31 mouse cellular contexts compared by ENCODE assay signal in the genomic region with DNA sequence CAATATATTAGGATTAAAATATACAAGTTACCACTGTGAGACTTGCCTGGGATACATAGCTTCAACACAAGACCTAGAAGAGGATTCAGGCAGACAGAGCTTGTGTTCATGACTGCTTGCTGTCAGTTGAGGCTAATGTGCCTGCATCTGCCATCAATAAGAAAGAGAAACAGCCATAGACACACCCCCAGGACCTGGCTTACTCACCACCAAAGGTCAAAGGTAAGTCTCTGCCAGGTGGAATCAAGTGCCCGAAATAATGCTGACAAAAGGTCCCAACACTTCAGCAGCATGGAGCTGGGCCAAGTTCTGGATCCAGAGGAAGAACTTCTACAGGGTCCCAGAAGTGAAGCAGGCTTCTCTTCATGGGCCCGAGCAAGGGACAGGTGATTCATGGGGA.
DNase-seq lines count a peak whose midpoint lies in the region; ATAC-seq and TF ChIP-seq lines count a peak whose summit lies in the region.
"Had no signal": no experiment of that assay in that cellular context is flagged by ENCODE, and none has a peak within 500 bp of the region (broad histone marks: within the 10 kb centered on the region; RNA-seq: fewer than 3 reads in every experiment).

No protein-coding gene starts in this region.

- no peak overlapping the region for H3K27ac ChIP-seq in heart, embryonic 10.5 days
- H3K27ac ChIP-seq in heart, postnatal 0 days (ENCODE audit: low read depth): peak overlapping the region; percentile 72
- no peak overlapping the region for H3K27ac ChIP-seq in kidney, embryonic 16.5 days (ENCODE audit: low read length)
- H3K27ac ChIP-seq: embryonic facial prominence, embryonic 10.5 days; embryonic facial prominence, embryonic 15.5 days; forebrain, embryonic 12.5 days; hindbrain, embryonic 10.5 days; hindbrain, embryonic 15.5 days; limb, embryonic 10.5 days; limb, embryonic 15.5 days; midbrain, embryonic 12.5 days; neural tube, embryonic 13.5 days; stomach, postnatal 0 days had no signal

- H3K9me3 ChIP-seq in heart, embryonic 10.5 days: no peaks in the 10 kb centered on the region
- H3K9me3 ChIP-seq in heart, postnatal 0 days (replicated peaks; ENCODE audit: control insufficient read depth, low read length): no peaks in the 10 kb centered on the region
- no peaks in the 10 kb centered on the region for H3K9me3 ChIP-seq in kidney, embryonic 16.5 days (ENCODE audit: low read length)
- H3K9me3 ChIP-seq: embryonic facial prominence, embryonic 10.5 days; embryonic facial prominence, embryonic 15.5 days; forebrain, embryonic 12.5 days; hindbrain, embryonic 10.5 days; hindbrain, embryonic 15.5 days; limb, embryonic 10.5 days; limb, embryonic 15.5 days; midbrain, embryonic 12.5 days; neural tube, embryonic 13.5 days had no signal

- H3K36me3 ChIP-seq in heart, embryonic 10.5 days: no peaks in the 10 kb centered on the region
- no peaks in the 10 kb centered on the region for H3K36me3 ChIP-seq in heart, postnatal 0 days (replicated peaks; ENCODE audit: control insufficient read depth, insufficient read depth, low read length)
- no peaks in the 10 kb centered on the region for H3K36me3 ChIP-seq in kidney, embryonic 16.5 days (ENCODE audit: insufficient read depth, low read length)
- H3K36me3 ChIP-seq: embryonic facial prominence, embryonic 10.5 days; embryonic facial prominence, embryonic 15.5 days; forebrain, embryonic 12.5 days; hindbrain, embryonic 10.5 days; hindbrain, embryonic 15.5 days; limb, embryonic 10.5 days; limb, embryonic 15.5 days; midbrain, embryonic 12.5 days; neural tube, embryonic 13.5 days had no signal

- WGBS in heart, embryonic 10.5 days: 83% methylated on average over 2 of the region's 2 CpGs
- 71% methylated on average over 2 of the region's 2 CpGs for WGBS in heart, postnatal 0 days
- WGBS in kidney, embryonic 16.5 days: 79% methylated on average over 2 of the region's 2 CpGs

- H3K4me2 ChIP-seq in heart, postnatal 0 days (ENCODE audit: low read depth, low read length): no peak overlapping the region
- H3K4me2 ChIP-seq in kidney, embryonic 16.5 days (replicated peaks; ENCODE audit: low read depth, low read length): no peak overlapping the region
- H3K4me2 ChIP-seq: embryonic facial prominence, embryonic 15.5 days; forebrain, embryonic 12.5 days; heart, embryonic 11.5 days; hindbrain, embryonic 15.5 days; limb, embryonic 15.5 days; midbrain, embryonic 12.5 days; neural tube, embryonic 13.5 days had no signal

- no peak for TF ChIP-seq CTCF in heart, postnatal 0 days (IDR thresholded peaks at IDR 0.05; ENCODE audit: low read depth)

- intact Hi-C loops in heart, postnatal 25 days (cut with DNase I): no loop called here

- H3K27me3 ChIP-seq in heart, embryonic 10.5 days (ENCODE audit: insufficient read depth, poor library complexity, severe bottlenecking): 0 out of 2 replicates have a peak, but pooled peaks cover 9% of the 10 kb centered on the region
- no peaks in the 10 kb centered on the region for H3K27me3 ChIP-seq in heart, postnatal 0 days (ENCODE audit: control insufficient read depth, insufficient read depth, low read length)
- H3K27me3 ChIP-seq in kidney, embryonic 16.5 days (ENCODE audit: insufficient read depth, low read length): no peaks in the 10 kb centered on the region
- H3K27me3 ChIP-seq: embryonic facial prominence, embryonic 15.5 days; forebrain, embryonic 12.5 days; hindbrain, embryonic 15.5 days; midbrain, embryonic 12.5 days; neural tube, embryonic 13.5 days; Patski had no signal

- H3K4me1 ChIP-seq in heart, embryonic 10.5 days: no peaks in the 10 kb centered on the region
- H3K4me1 ChIP-seq in heart, postnatal 0 days (ENCODE audit: control insufficient read depth, insufficient read depth): no peaks in the 10 kb centered on the region
- no peaks in the 10 kb centered on the region for H3K4me1 ChIP-seq in kidney, embryonic 16.5 days (ENCODE audit: insufficient read depth, low read length)
- H3K4me1 ChIP-seq: embryonic facial prominence, embryonic 10.5 days; embryonic facial prominence, embryonic 15.5 days; forebrain, embryonic 12.5 days; hindbrain, embryonic 10.5 days; hindbrain, embryonic 15.5 days; limb, embryonic 10.5 days; limb, embryonic 15.5 days; midbrain, embryonic 12.5 days; neural tube, embryonic 13.5 days had no signal

- no peak for ATAC-seq in heart, postnatal 0 days (ENCODE audit: insufficient read depth, low read depth)
- ATAC-seq in kidney, embryonic 16.5 days (ENCODE audit: low FRiP score, low TSS enrichment): no peak
- ATAC-seq: forebrain, postnatal 0 days; inflammation-experienced regulatory T-cells, adult 6 months; Patski had no signal

- TF ChIP-seq EP300 in heart, postnatal 0 days (IDR thresholded peaks at IDR 0.05; ENCODE audit: low read depth): no peak

- DNase-seq in heart, embryonic 10.5 days (ENCODE audit: low spot score): peak; percentile 46
- no peak for DNase-seq in heart, adult 8-10 months (ENCODE audit: low spot score)
- DNase-seq in heart, postnatal 0 days (ENCODE audit: low spot score): no peak
- no peak for DNase-seq in heart, postnatal 25 days (ENCODE audit: low spot score)
- DNase-seq in kidney, adult 8-10 months: peak; percentile 12 to 21
- DNase-seq in kidney, postnatal 36 days: peak; percentile 10 to 39
- DNase-seq in frontal cortex, adult 2 months (ENCODE audit: extremely low spot score in 1 of 2, low spot score in 1 of 2): no peak
- DNase-seq: adrenal gland, postnatal 10 days; cerebellum, adult 8-10 months; cerebellum, postnatal 25 days; forebrain, postnatal 0 days; gastrocnemius, postnatal 25 days; layer of hippocampus, postnatal 36 days; lung, postnatal 36 days; right cerebral cortex, postnatal 4 days; thymus, adult 18-20 months; thymus, postnatal 25 days had no signal

- H3K9ac ChIP-seq in heart, postnatal 0 days (replicated peaks; ENCODE audit: low read depth, low read length): no peak overlapping the region
- no peak overlapping the region for H3K9ac ChIP-seq in kidney, embryonic 16.5 days (replicated peaks; ENCODE audit: low read length)
- H3K9ac ChIP-seq: embryonic facial prominence, embryonic 15.5 days; forebrain, embryonic 12.5 days; forebrain, postnatal 0 days; hindbrain, embryonic 15.5 days; limb, embryonic 15.5 days; midbrain, embryonic 12.5 days; neural tube, embryonic 13.5 days had no signal

- H3K4me3 ChIP-seq in heart, embryonic 10.5 days: no peak overlapping the region
- no peak overlapping the region for H3K4me3 ChIP-seq in heart, postnatal 0 days (ENCODE audit: low read depth, low read length)
- H3K4me3 ChIP-seq in kidney, embryonic 16.5 days (ENCODE audit: low read length): no peak overlapping the region
- H3K4me3 ChIP-seq: embryonic facial prominence, embryonic 10.5 days; embryonic facial prominence, embryonic 15.5 days; forebrain, embryonic 12.5 days; hindbrain, embryonic 10.5 days; hindbrain, embryonic 15.5 days; limb, embryonic 10.5 days; limb, embryonic 15.5 days; midbrain, embryonic 12.5 days; neural tube, embryonic 13.5 days had no signal

Comparison
In these comparisons a context has a peak if more than half of its experiments do, and no peak if none do; other contexts are left out.
1. DNase-seq: peak in heart, embryonic 10.5 days (single experiment), kidney, adult 8-10 months (2 of 2) and kidney, postnatal 36 days (2 of 2); none in heart, adult 8-10 months (single experiment), heart, postnatal 0 days (single experiment), heart, postnatal 25 days (single experiment) and frontal cortex, adult 2 months (0 of 2).